Mouse (Mus musculus) cerebellum, adult 18-20 months (tissue): ENCODE results near the gene Tmem123.

Experiments
- DNase-seq, 2 experiments: peaks; one replicate each; pipeline ENCODE4 v3.0.0; 2021

Gene Tmem123

GRCm38 (mm10) chr9:7763614-7764300 is at the start of gene Tmem123:
Gene Tmem123 (plus strand): TSS chr9:7764041.
- DNase-seq, result peak; percentile 96 to 99

DNA sequence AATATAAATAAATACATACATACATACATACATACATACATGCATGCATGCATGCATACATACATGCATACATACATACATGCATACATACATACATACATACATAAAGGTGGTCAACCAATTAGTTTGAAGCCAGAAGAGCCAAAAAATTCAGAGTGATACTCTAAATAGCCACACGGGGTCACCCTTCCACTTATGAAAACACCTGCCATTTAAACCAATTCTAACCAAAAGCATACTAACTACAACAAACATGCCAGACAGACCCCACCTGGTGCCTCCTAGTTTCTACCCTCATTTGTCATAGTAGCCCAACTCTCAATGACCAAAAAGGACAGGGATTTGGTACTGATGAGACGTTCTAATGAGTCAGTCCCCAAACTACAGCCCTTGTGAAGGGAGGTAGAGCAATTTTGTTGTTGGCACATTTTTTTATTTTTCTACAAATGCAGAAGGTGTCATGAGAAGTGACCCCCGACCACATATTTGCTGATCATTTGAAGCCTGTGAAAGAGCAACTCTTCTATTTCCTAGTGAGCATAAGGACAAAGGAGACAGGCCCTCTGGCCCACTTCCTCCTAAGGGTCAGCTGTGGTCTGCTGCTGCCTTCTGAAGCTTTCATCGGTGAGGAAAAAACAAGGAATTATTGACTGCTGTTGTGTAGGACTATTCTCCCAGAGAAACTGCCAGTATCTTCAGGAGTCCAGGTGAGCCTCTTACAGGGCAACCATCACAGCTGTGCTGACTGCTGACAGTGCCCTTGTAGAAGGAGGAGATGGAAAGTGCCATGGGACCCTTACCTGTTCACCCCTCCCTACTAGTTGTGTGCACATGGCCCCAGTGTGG is 49.6 kb upstream of the Tmem123 start:
- peak; percentile 11 to 51 for DNase-seq

DNA sequence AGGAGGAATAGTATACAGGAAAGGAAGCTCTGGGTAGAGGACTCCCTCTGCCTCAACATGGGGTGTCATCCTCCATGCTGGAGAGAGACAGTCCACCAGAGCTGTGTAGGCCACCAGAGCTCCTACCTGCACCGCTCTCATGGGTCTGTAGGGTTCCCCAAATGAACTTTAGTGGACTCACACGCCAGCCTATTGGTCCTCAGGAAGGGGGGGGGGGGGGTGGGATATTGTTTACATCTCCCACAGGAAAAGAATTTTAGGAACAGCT is 49.0 kb upstream of the Tmem123 start:
- DNase-seq, result no peak

DNA sequence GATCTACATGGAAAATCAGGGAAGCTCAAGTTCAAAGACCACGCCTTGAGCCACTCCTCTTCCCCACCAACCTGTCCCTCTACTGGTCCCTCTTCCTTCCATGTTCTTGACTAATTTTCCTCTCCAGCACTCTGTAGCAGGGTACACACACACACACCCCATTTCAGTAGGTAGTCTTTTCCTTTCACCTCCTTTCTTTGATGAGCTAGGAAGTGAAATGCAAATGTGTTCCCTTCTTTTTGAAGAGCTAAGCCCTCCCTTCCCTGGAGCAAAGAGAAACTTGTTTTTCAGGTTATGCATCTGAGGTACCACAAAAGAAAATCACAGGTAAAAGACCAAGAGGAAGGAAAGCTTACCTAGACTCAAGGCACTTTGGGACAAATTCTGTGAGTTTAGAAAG is 42.3 kb upstream of the Tmem123 start:
- no peak for DNase-seq

- no peak for DNase-seq
These were observed 34.8 kb upstream of the Tmem123 start for GRCm38 (mm10) chr9:7728997-7729396.

GRCm38 (mm10) chr9:7742696-7743095 is 21.1 kb upstream of the Tmem123 start:
- no peak for DNase-seq

- no peak for DNase-seq
These were observed 19.7 kb upstream of the Tmem123 start for GRCm38 (mm10) chr9:7744156-7744555.

DNA sequence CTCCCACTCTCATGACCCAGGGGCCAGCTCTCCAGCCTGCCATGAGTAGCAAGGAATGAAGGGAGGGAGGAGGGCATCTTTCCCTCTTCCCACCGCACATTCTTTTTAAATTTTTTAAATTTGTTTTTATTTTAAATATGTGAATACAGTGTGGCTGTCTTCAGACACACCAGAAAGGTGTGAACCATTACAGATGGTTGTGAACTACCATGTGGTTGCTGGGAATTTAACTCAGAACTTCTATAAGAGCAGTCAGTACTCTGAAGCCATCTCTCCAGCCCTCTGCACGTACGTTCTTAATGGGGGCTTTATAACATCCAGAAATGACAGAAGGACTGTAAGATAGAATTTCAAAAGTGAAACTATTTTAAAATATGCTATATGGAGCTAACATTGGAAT is 15.0 kb upstream of the Tmem123 start:
- DNase-seq, result no peak

GRCm38 (mm10) chr9:7749537-7749936 is 14.3 kb upstream of the Tmem123 start:
- DNase-seq, result no peak

DNA sequence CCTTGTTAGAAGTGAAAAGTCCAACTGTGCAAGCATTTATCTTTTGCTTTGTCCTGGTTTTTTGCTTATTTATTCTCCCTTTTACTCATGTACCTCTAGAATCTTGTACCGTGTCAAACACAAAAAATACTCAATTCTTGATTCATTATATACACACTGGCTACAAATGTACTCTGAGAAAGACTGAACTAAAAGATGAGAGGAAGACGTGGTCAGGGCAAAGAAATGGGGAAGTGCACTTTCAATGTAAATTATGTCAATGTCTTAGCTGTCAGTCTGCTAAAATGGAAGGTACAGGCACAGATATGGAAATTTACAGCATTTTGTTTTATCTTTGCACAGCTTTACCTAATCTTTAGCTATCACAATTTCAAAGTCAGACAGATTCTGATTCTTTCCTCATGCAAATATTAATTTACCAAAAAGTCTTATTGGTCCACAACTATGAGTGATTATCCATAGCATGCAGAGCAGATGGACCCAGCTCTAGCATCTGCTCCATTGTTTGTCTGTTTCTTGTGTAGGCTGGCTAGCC is 7.9 kb upstream of the Tmem123 start:
- DNase-seq, result no peak

GRCm38 (mm10) chr9:7761906-7762455 is 1.9 kb upstream of the Tmem123 start:
- peak; percentile 33 to 34 for DNase-seq

- no peak for DNase-seq
These were observed 1.1 kb upstream of the Tmem123 start for GRCm38 (mm10) chr9:7762741-7763140.

DNA sequence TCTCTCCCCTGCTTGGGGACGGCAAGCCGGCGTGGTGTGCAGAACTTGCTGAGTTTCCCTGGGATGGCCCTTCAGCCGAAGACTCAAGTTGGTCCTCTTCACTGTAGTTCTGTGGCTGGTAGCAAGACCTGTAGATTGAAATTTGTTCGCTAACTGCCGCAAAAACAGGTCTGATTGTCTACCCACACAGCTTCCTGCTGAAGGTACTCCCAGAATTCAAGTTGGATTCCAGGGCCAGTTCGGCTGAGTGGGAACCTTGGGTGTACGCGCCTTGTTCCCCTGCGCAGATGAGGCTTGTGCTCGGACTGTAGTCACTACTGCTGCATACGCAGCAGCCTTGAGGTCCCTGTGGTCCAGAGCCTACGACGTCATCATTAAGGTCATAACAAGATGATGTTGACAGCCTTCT is 626 bp downstream of the Tmem123 start:
- peak in 1 of 2 experiments; percentile 32 for DNase-seq

GRCm38 (mm10) chr9:7765236-7765635 is 1.4 kb downstream of the Tmem123 start:
- DNase-seq, result no peak

DNA sequence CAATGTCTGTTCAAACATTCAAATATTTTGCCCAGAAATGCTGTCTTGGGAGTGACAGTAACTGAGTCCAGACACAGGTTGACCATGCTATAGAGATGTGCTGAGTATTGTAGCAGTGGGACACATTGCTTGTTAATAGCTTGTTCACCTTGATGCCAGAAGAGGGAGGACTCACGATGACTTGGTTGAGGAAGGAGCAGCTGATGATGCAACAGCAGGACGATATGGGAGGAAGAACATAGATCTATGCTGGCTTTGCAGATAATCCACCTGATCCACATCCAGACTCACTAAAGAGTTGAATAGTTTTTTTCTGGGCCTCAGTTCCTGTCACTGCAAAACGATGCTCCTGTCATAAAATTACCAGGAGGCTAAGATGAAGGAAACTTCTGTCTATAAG is 2.7 kb downstream of the Tmem123 start:
- DNase-seq, result no peak

GRCm38 (mm10) chr9:7767526-7767925 is 3.7 kb downstream of the Tmem123 start:
- no peak for DNase-seq

DNA sequence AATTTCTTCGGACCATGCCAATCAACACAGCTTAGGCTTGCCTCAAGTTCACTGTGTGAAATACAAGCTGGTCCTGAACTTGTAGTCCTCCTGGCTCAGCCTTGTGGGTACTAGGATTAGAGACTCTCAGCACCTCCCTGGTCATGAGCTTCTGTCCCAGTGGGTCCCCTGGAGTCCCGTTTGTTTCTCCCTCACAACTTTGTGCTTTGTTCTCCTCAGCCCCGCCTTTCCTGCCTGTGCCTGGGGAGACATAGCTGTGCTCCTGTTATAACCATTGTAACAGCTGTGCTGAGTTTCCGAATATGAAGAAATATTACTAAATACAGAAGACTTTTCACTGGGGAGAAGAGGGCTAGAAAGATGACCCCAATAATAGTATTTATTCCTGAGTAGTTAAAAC is 5.2 kb downstream of the Tmem123 start:
- DNase-seq, result no peak

DNA sequence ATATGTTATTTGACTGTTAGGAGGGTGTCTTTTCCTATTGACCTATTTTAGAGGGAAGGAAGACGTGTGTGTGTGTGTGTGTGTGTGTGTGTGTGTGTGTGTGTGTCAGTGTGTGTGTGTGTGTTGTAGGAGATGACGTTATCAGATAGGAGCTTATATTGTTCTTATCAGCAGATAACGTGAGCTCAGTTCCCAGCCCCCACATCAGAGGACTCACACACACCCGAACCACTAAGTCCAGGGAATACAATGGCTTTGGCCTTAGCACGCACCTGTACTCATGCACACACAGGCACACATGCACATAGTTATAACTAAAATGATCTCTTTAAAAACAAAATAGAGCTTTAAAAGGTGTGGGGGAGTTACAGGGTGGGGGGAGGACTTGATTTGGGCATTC is 5.7 kb downstream of the Tmem123 start:
- DNase-seq, result no peak

DNA sequence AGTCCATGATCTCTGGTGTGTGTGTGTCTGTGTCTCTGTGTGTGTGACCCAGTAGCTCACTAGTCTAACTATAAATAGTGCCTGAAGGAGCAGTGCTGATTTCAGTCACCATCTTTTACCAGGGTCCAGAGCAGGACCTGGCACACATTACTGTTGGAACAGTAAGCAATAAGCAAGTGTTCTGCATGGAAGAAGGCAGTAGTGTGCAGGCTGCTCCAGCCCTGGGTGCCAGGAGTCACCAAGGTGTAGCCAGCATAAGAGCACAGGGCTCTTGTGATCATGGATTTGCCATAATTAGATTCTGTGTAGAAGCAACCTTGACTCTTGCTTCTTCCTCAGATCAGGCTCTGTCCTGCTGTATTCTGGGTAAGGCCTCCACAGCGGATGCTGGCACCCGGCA is 8.5 kb downstream of the Tmem123 start:
- DNase-seq, result no peak

DNA sequence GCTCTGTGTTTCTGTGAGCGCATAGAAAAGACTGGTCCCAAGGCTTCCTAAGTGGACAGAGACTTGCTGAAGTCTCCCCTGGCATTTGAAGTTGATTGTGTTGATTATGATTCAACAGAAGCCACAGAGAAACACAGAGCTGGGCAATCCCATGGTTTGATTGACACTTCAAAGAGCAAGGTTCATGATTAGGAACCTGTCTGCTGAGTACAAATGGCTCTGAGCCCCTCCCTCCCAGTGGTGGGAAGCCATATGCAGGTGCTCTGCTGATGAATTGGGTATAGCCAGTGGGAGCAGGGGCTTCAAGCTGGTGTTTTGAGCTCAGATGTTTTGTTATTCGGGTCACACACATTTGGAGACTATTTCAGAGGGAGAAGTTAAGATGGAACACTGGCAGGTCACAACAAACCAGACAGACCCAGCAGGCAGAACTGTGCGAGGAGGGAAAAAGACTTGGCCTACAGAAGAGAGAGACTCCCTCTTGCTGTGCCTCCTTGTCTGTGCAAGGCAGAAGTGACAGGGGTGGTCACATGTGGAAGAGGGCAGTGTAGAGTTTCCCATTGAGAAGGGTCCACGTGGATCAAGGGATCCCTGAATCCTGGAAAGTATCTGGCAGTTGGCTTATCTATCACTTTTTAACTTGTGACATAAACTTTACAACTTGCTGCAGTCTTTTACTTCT is 9.1 kb downstream of the Tmem123 start:
- DNase-seq, result no peak

- DNase-seq, result no peak
These were observed 9.8 kb downstream of the Tmem123 start for GRCm38 (mm10) chr9:7773686-7774085.

- no peak for DNase-seq
These were observed 10.7 kb downstream of the Tmem123 start for GRCm38 (mm10) chr9:7774538-7774937.

DNA sequence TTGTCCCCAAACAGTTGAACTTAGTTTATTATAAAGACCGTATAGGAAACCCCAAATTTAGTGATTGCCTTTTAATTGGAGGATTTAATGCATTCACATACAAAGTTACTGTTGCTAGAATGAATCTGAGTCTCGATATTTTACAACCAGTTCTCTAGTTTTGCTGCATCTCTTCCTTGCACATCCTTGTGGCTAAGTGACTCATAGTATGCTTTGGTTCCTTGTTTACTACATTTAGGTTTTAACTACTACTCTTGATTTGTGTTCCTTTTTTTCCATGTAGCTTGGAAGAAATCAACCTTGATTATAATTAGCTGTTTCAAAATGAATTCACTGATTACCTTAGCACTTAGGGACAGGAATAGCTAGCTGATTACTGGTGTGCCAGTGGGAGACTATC is 11.2 kb downstream of the Tmem123 start:
- DNase-seq, result no peak
